Mouse (Mus musculus): Measurements from ENCODE around the gene Dirc2. TPM values are rescaled to one million over a fixed set of nuclear protein-coding genes. Genes with fewer than 3 reads are reported as not detected.

Dirc2 gene
- total RNA-seq, 1 experiment, result 30.4 TPM

- DNase-seq (ENCODE audit: low read depth, low spot score), result no peak
- Histone ChIP-seq H3K9ac (ENCODE audit: insufficient read depth, low read depth, low read length, poor library complexity, severe bottlenecking) (no peak overlapping the region), H3K4me1 (ENCODE audit: control insufficient read depth in 2 of 2, insufficient read depth in 2 of 2, low read length in 2 of 2, poor library complexity in 1 of 2) (peaks cover 0 to 4% of the 10 kb centered on the region in 2 experiments; a peak in 1 of 4 replicates), H3K27ac (ENCODE audit: insufficient read depth, low read depth, low read length, poor library complexity, severe bottlenecking) (no peak overlapping the region), H3K36me3 (ENCODE audit: control insufficient read depth, insufficient read depth, low read length, poor library complexity, severe bottlenecking) (no peaks in the 10 kb centered on the region; the same call in 1 of the 2 replicates), H3K4me3 (ENCODE audit: insufficient read depth in 1 of 2, low read depth in 1 of 2, low read length in 2 of 2, poor library complexity in 1 of 2, severe bottlenecking in 1 of 2) (no peak overlapping the region), H3K9me3 (ENCODE audit: control insufficient read depth, insufficient read depth, low read depth, low read length) (no peaks in the 10 kb centered on the region)
- in situ Hi-C loops (cut with MboI; ENCODE audit: low sequenced_read_pairs in 2 of 2, unreplicated experiment in 2 of 2), result no loop called here
- TF ChIP-seq HCFC1 (IDR thresholded peaks at IDR 0.05; ENCODE audit: borderline replicate concordance, insufficient read depth, low read length), result no peak
These were observed 28.2 kb downstream of the Dirc2 start for GRCm38 (mm10) chr16:35740943-35741342.

GRCm38 (mm10) chr16:35740357-35740756 lies 28.8 kb downstream of the Dirc2 start:
- no peaks in the 10 kb centered on the region; the same call in 1 of the 2 replicates for H3K36me3 ChIP-seq (ENCODE audit: control insufficient read depth, insufficient read depth, low read length, poor library complexity, severe bottlenecking)
- H3K27ac ChIP-seq (ENCODE audit: insufficient read depth, low read depth, low read length, poor library complexity, severe bottlenecking), result no peak overlapping the region
- H3K4me1 ChIP-seq (ENCODE audit: control insufficient read depth in 2 of 2, insufficient read depth in 2 of 2, low read length in 2 of 2, poor library complexity in 1 of 2), result peaks cover 0 to 4% of the 10 kb centered on the region in 2 experiments; a peak in 1 of 4 replicates
- no peak for TF ChIP-seq ZC3H11A (IDR thresholded peaks at IDR 0.05; ENCODE audit: borderline replicate concordance, low read depth, low read length)
- TF ChIP-seq ZNF384 (IDR thresholded peaks at IDR 0.05; ENCODE audit: low read depth, low read length), result no peak
- no peak overlapping the region for H3K9ac ChIP-seq (ENCODE audit: insufficient read depth, low read depth, low read length, poor library complexity, severe bottlenecking)
- DNase-seq (ENCODE audit: low read depth, low spot score), result no peak
- no peaks in the 10 kb centered on the region for H3K9me3 ChIP-seq (ENCODE audit: control insufficient read depth, insufficient read depth, low read depth, low read length)
- in situ Hi-C loops (cut with MboI; ENCODE audit: low sequenced_read_pairs in 2 of 2, unreplicated experiment in 2 of 2), result no loop called here
- H3K4me3 ChIP-seq (ENCODE audit: insufficient read depth in 1 of 2, low read depth in 1 of 2, low read length in 2 of 2, poor library complexity in 1 of 2, severe bottlenecking in 1 of 2), result no peak overlapping the region

- Histone ChIP-seq H3K36me3 (ENCODE audit: control insufficient read depth, insufficient read depth, low read length, poor library complexity, severe bottlenecking) (no peaks in the 10 kb centered on the region; the same call in 1 of the 2 replicates), H3K27ac (ENCODE audit: insufficient read depth, low read depth, low read length, poor library complexity, severe bottlenecking) (no peak overlapping the region), H3K9ac (ENCODE audit: insufficient read depth, low read depth, low read length, poor library complexity, severe bottlenecking) (no peak overlapping the region), H3K4me3 (ENCODE audit: insufficient read depth in 1 of 2, low read depth in 1 of 2, low read length in 2 of 2, poor library complexity in 1 of 2, severe bottlenecking in 1 of 2) (no peak overlapping the region), H3K9me3 (ENCODE audit: control insufficient read depth, insufficient read depth, low read depth, low read length) (no peaks in the 10 kb centered on the region), H3K4me1 (ENCODE audit: control insufficient read depth in 2 of 2, insufficient read depth in 2 of 2, low read length in 2 of 2, poor library complexity in 1 of 2) (peaks cover 0 to 4% of the 10 kb centered on the region in 2 experiments; a peak in 1 of 4 replicates)
- TF ChIP-seq HCFC1 (IDR thresholded peaks at IDR 0.05; ENCODE audit: borderline replicate concordance, insufficient read depth, low read length), result no peak
- TF ChIP-seq ZC3H11A (IDR thresholded peaks at IDR 0.05; ENCODE audit: borderline replicate concordance, low read depth, low read length), result no peak
- no peak for TF ChIP-seq MAFK (IDR thresholded peaks at IDR 0.05; ENCODE audit: insufficient read depth, low read depth, low read length)
- no peak for TF ChIP-seq CHD2 (IDR thresholded peaks at IDR 0.05; ENCODE audit: low read depth, low read length)
- no peak for TF ChIP-seq ZNF384 (IDR thresholded peaks at IDR 0.05; ENCODE audit: low read depth, low read length)
- DNase-seq (ENCODE audit: low read depth, low spot score), result no peak
- in situ Hi-C loops (cut with MboI; ENCODE audit: low sequenced_read_pairs in 2 of 2, unreplicated experiment in 2 of 2), result no loop called here
These were observed 29.6 kb downstream of the Dirc2 start for GRCm38 (mm10) chr16:35739548-35739947.

- DNase-seq (ENCODE audit: low read depth, low spot score), result peak; percentile 7
- no peaks in the 10 kb centered on the region; the same call in 1 of the 2 replicates for H3K36me3 ChIP-seq (ENCODE audit: control insufficient read depth, insufficient read depth, low read length, poor library complexity, severe bottlenecking)
- no peaks in the 10 kb centered on the region for H3K9me3 ChIP-seq (ENCODE audit: control insufficient read depth, insufficient read depth, low read depth, low read length)
- no peak for TF ChIP-seq HCFC1 (IDR thresholded peaks at IDR 0.05; ENCODE audit: borderline replicate concordance, insufficient read depth, low read length)
- no peak for TF ChIP-seq ZNF384 (IDR thresholded peaks at IDR 0.05; ENCODE audit: low read depth, low read length)
- no peak for TF ChIP-seq MAFK (IDR thresholded peaks at IDR 0.05; ENCODE audit: insufficient read depth, low read depth, low read length)
- TF ChIP-seq CHD2 (IDR thresholded peaks at IDR 0.05; ENCODE audit: low read depth, low read length), result no peak
- TF ChIP-seq ZC3H11A (IDR thresholded peaks at IDR 0.05; ENCODE audit: borderline replicate concordance, low read depth, low read length), result no peak
- H3K9ac ChIP-seq (ENCODE audit: insufficient read depth, low read depth, low read length, poor library complexity, severe bottlenecking), result no peak overlapping the region
- in situ Hi-C loops (cut with MboI; ENCODE audit: low sequenced_read_pairs in 2 of 2, unreplicated experiment in 2 of 2), result no loop called here
- no peak overlapping the region for H3K4me3 ChIP-seq (ENCODE audit: insufficient read depth in 1 of 2, low read depth in 1 of 2, low read length in 2 of 2, poor library complexity in 1 of 2, severe bottlenecking in 1 of 2)
- H3K4me1 ChIP-seq (ENCODE audit: control insufficient read depth in 2 of 2, insufficient read depth in 2 of 2, low read length in 2 of 2, poor library complexity in 1 of 2), result peaks cover 0 to 4% of the 10 kb centered on the region in 2 experiments; a peak in 1 of 4 replicates
- no peak overlapping the region for H3K27ac ChIP-seq (ENCODE audit: insufficient read depth, low read depth, low read length, poor library complexity, severe bottlenecking)
These were observed 30.9 kb downstream of the Dirc2 start for GRCm38 (mm10) chr16:35738096-35738767.

GRCm38 (mm10) chr16:35734038-35734437 lies 35.1 kb downstream of the Dirc2 start:
- no peak for TF ChIP-seq ZNF384 (IDR thresholded peaks at IDR 0.05; ENCODE audit: low read depth, low read length)
- TF ChIP-seq HCFC1 (IDR thresholded peaks at IDR 0.05; ENCODE audit: borderline replicate concordance, insufficient read depth, low read length), result no peak
- 0 out of 2 replicates have a peak, but pooled peaks have one; percentile 1 for TF ChIP-seq ZC3H11A (IDR thresholded peaks at IDR 0.05; ENCODE audit: borderline replicate concordance, low read depth, low read length)
- no peak for TF ChIP-seq MAFK (IDR thresholded peaks at IDR 0.05; ENCODE audit: insufficient read depth, low read depth, low read length)
- no peak for TF ChIP-seq CHD2 (IDR thresholded peaks at IDR 0.05; ENCODE audit: low read depth, low read length)
- in situ Hi-C loops (cut with MboI; ENCODE audit: low sequenced_read_pairs in 2 of 2, unreplicated experiment in 2 of 2), result no loop called here

More at GRCm38 (mm10) chr16:35734038-35734437, 35.1 kb downstream of the Dirc2 start:
- peak; percentile 61 for DNase-seq (ENCODE audit: low read depth, low spot score)
- Histone ChIP-seq H3K4me1 (ENCODE audit: control insufficient read depth in 2 of 2, insufficient read depth in 2 of 2, low read length in 2 of 2, poor library complexity in 1 of 2) (peaks cover 0 to 4% of the 10 kb centered on the region in 2 experiments; a peak in 1 of 4 replicates), H3K4me3 (ENCODE audit: insufficient read depth in 1 of 2, low read depth in 1 of 2, low read length in 2 of 2, poor library complexity in 1 of 2, severe bottlenecking in 1 of 2) (no peak overlapping the region), H3K9me3 (ENCODE audit: control insufficient read depth, insufficient read depth, low read depth, low read length) (no peaks in the 10 kb centered on the region), H3K36me3 (ENCODE audit: control insufficient read depth, insufficient read depth, low read length, poor library complexity, severe bottlenecking) (no peaks in the 10 kb centered on the region), H3K9ac (ENCODE audit: insufficient read depth, low read depth, low read length, poor library complexity, severe bottlenecking) (no peak overlapping the region), H3K27ac (ENCODE audit: insufficient read depth, low read depth, low read length, poor library complexity, severe bottlenecking) (no peak overlapping the region)

All from ES-E14 (cell line).